ENCODE assay signal across 8 mouse cellular contexts in genomic region chr9:65123552-65124168, GRCm38 (mm10). TPM values are rescaled to one million over a fixed set of nuclear protein-coding genes. Genes with fewer than 3 reads are reported as not detected.
A peak's percentile ranks its signal among the peaks of the same experiment; 100 is the strongest.
DNase-seq lines count a peak whose midpoint lies in the region; ATAC-seq and TF ChIP-seq lines count a peak whose summit lies in the region.

No protein-coding gene starts in this region.

- TF ChIP-seq CTCF in stomach, postnatal 0 days (IDR thresholded peaks at IDR 0.05; ENCODE audit: low read depth) = peak; percentile 74

- H3K4me2 ChIP-seq in heart, embryonic 14.5 days (ENCODE audit: low read length) = peak overlapping the region; percentile 94
- peak overlapping the region; percentile 51 for H3K4me2 ChIP-seq in stomach, postnatal 0 days (replicated peaks; ENCODE audit: low read depth)

- no peak overlapping the region for H3K27ac ChIP-seq in heart, embryonic 14.5 days (replicated peaks in 1 of 2; ENCODE audit: control insufficient read depth in 1 of 2, insufficient read depth in 1 of 2, low read depth in 2 of 2, low read length in 2 of 2)
- H3K27ac ChIP-seq in stomach, postnatal 0 days (replicated peaks) = no peak overlapping the region

- ATAC-seq in heart, embryonic 14.5 days (ENCODE audit: insufficient number of reproducible peaks, insufficient read depth, low FRiP score, low read depth) = 0 out of 2 replicates have a peak, but pooled peaks have one; percentile 18
- ATAC-seq in stomach, postnatal 0 days (ENCODE audit: low FRiP score, low TSS enrichment) = peak; percentile 45; the same call in 1 of the 2 replicates

- TF ChIP-seq EP300 in stomach, postnatal 0 days (optimal IDR thresholded peaks at IDR 0.05) = no peak

- H3K4me1 ChIP-seq in heart, embryonic 14.5 days (ENCODE audit: control insufficient read depth in 2 of 2, insufficient read depth in 2 of 2, low read length in 2 of 2) = peaks cover 5% of the 10 kb centered on the region in 2 experiments; a peak in 2 of 4 replicates
- H3K4me1 ChIP-seq in megakaryocyte, embryonic 14.5 days = peaks cover 35% of the 10 kb centered on the region
- H3K4me1 ChIP-seq in stomach, postnatal 0 days (replicated peaks; ENCODE audit: control insufficient read depth, insufficient read depth) = no peaks in the 10 kb centered on the region

- peak overlapping the region; percentile 46 to 55 for H3K4me3 ChIP-seq in heart, embryonic 14.5 days (ENCODE audit: control insufficient read depth in 1 of 2, insufficient read depth in 1 of 2, low read depth in 1 of 2, low read length in 2 of 2)
- peak overlapping the region; percentile 89 for H3K4me3 ChIP-seq in megakaryocyte, embryonic 14.5 days (replicated peaks)
- 0 out of 2 replicates have a peak overlapping the region, but pooled peaks have one; percentile 12 for H3K4me3 ChIP-seq in stomach, postnatal 0 days (ENCODE audit: low read depth, low read length)

- peak; percentile 59 for DNase-seq in right cerebral cortex, postnatal 14 days
- DNase-seq in right cerebral cortex, postnatal 36 days (ENCODE audit: low spot score in 2 of 2) = no peak
- peak; percentile 74 to 79 for DNase-seq in cerebellum, postnatal 14 days
- DNase-seq in kidney, postnatal 14 days = peak; percentile 69
- peak; percentile 69 for DNase-seq in stomach, postnatal 0 days (ENCODE audit: low spot score)
- DNase-seq in frontal cortex, postnatal 14 days (ENCODE audit: low spot score in 2 of 2) = no peak

- no peaks in the 10 kb centered on the region for H3K9me3 ChIP-seq in heart, embryonic 14.5 days (ENCODE audit: control insufficient read depth, low read length)
- H3K9me3 ChIP-seq in megakaryocyte, embryonic 14.5 days = no peaks in the 10 kb centered on the region
- H3K9me3 ChIP-seq in stomach, postnatal 0 days (ENCODE audit: control insufficient read depth, low read length) = no peaks in the 10 kb centered on the region

- H3K36me3 ChIP-seq in heart, embryonic 14.5 days (ENCODE audit: control insufficient read depth, insufficient read depth, low read length) = 0 out of 2 replicates have a peak, but pooled peaks cover 11% of the 10 kb centered on the region
- no peaks in the 10 kb centered on the region for H3K36me3 ChIP-seq in megakaryocyte, embryonic 14.5 days (replicated peaks; ENCODE audit: low read length)
- H3K36me3 ChIP-seq in stomach, postnatal 0 days (ENCODE audit: control insufficient read depth, insufficient read depth, low read length) = 0 out of 2 replicates have a peak, but pooled peaks cover 4% of the 10 kb centered on the region

- peaks cover 26% of the 10 kb centered on the region for H3K27me3 ChIP-seq in heart, embryonic 14.5 days (ENCODE audit: control insufficient read depth, insufficient read depth, low read length)
- H3K27me3 ChIP-seq in megakaryocyte, embryonic 14.5 days (replicated peaks) = peaks cover 85% of the 10 kb centered on the region
- H3K27me3 ChIP-seq in stomach, postnatal 0 days (ENCODE audit: control insufficient read depth, insufficient read depth, low read length) = no peaks in the 10 kb centered on the region

- H3K9ac ChIP-seq in heart, embryonic 14.5 days (ENCODE audit: low read length) = peak overlapping the region; percentile 70
- H3K9ac ChIP-seq in stomach, postnatal 0 days (ENCODE audit: low read length) = peak overlapping the region; percentile 9; the same call in 1 of the 2 replicates

- WGBS in heart, embryonic 14.5 days = 3% methylated on average over 48 of the region's 48 CpGs
- WGBS in stomach, postnatal 0 days = 27% methylated on average over 48 of the region's 48 CpGs

RNA-seq across cellular contexts. Expression of gene Igdcc3, which starts 17.3 kb away (rescaled TPM):
- 0.36 and 0.63 TPM in 2 replicates for polyA plus RNA-seq in heart, embryonic 14.5 days (2014; fragmentation: Nextera tagmentation; extraction: Ambion mirVana)
- polyA plus RNA-seq in megakaryocyte, embryonic 14.5 days (2012; ENCODE audit: insufficient read depth, low replicate concordance) = not detected in 2 replicates
- polyA plus RNA-seq in stomach, postnatal 0 days (2015; fragmentation: Nextera tagmentation; extraction: Ambion mirVana) = 0.32 and 0.35 TPM in 2 replicates

RNA-seq across cellular contexts. Expression of gene Igdcc4, which starts 22.4 kb away (rescaled TPM):
- polyA plus RNA-seq in heart, embryonic 14.5 days (2014; fragmentation: Nextera tagmentation; extraction: Ambion mirVana) = 12.3 and 15.7 TPM in 2 replicates
- 0.08 TPM in 1 of 2 replicates, not detected in the other for polyA plus RNA-seq in megakaryocyte, embryonic 14.5 days (2012; ENCODE audit: insufficient read depth, low replicate concordance)
- polyA plus RNA-seq in stomach, postnatal 0 days (2015; fragmentation: Nextera tagmentation; extraction: Ambion mirVana) = 11.1 and 12.2 TPM in 2 replicates

Comparison
In these comparisons a context has a peak if more than half of its experiments do, and no peak if none do; other contexts are left out.
1. DNase-seq: peak in right cerebral cortex, postnatal 14 days (single experiment), cerebellum, postnatal 14 days (2 of 2), kidney, postnatal 14 days (single experiment) and stomach, postnatal 0 days (single experiment); none in right cerebral cortex, postnatal 36 days (0 of 2) and frontal cortex, postnatal 14 days (0 of 2).
2. H3K4me3 ChIP-seq: peak in every context shown above with its lines; median percentile 89 in megakaryocyte, embryonic 14.5 days; 50 in heart, embryonic 14.5 days; 12 in stomach, postnatal 0 days.
3. RNA of gene Igdcc4, which starts 22.4 kb away (polyA plus RNA-seq): 12.3 to 15.7 TPM in heart, embryonic 14.5 days and 11.1 to 12.2 TPM in stomach, postnatal 0 days; 0.08 TPM in megakaryocyte, embryonic 14.5 days; every median in the first group is over 10 times any median in the second.